Mouse (Mus musculus): Measurements from ENCODE around the gene Cpxcr1. TPM values are rescaled to one million over a fixed set of nuclear protein-coding genes. Genes with fewer than 3 reads are reported as not detected.

Gene Cpxcr1
- not detected in 2 replicates for polyA plus RNA-seq (2015; fragmentation: Nextera tagmentation; extraction: Ambion mirVana)

- H3K4me2 ChIP-seq = no peak within 1 kb of the TSS
- no peaks in the 10 kb centered on the region for H3K36me3 ChIP-seq
- ATAC-seq (ENCODE audit: insufficient read depth, low FRiP score, low read depth) = no peak
- H3K9me3 ChIP-seq = no peaks in the 10 kb centered on the region
- no peaks in the 10 kb centered on the region for H3K27me3 ChIP-seq (replicated peaks)
- no peak within 1 kb of the TSS for H3K4me3 ChIP-seq (replicated peaks)
- H3K4me1 ChIP-seq = no peaks in the 10 kb centered on the region
- H3K9ac ChIP-seq = no peak within 1 kb of the TSS
- no peak within 1 kb of the TSS for H3K27ac ChIP-seq
Observed at GRCm38 (mm10) chrX:116448644-116449043, at the start of gene Cpxcr1. TSS of gene Cpxcr1 (plus strand) at chrX:116448944.

Other genes with a start within 250 kb of the Cpxcr1 start
- gene H2afb2, start 232.2 kb downstream of the Cpxcr1 start, polyA plus RNA-seq (2015; fragmentation: Nextera tagmentation; extraction: Ambion mirVana) = not detected in 2 replicates

Measured in stomach, embryonic 15.5 days (tissue).